Mouse (Mus musculus): ENCODE results near the gene Ubp1. TPM values are rescaled to one million over a fixed set of nuclear protein-coding genes. Genes with fewer than 3 reads are reported as not detected.

The Ubp1 gene
- 3.2 and 3.9 TPM in 2 replicates for polyA plus RNA-seq (2021; fragmentation: Nextera tagmentation)
- long read RNA-seq, experiment 1, partial matches to known transcripts, result 9 of 12 reads
- long read RNA-seq, experiment 1, other reads (novel, unspliced or antisense), result 2 of 12 reads
- long read RNA-seq, experiment 2, transcript Ubp1-202 (17 exons, 3,850 nt), result minor isoform, 5 of 44 reads
- long read RNA-seq, experiment 2, transcript Ubp1-204 (15 exons, 2,320 nt), result minor isoform, 5 of 44 reads
- long read RNA-seq, experiment 2, transcript Ubp1-206 (16 exons, 1,623 nt), result major isoform, 10 of 44 reads
- long read RNA-seq, experiment 2, partial matches to known transcripts, result 6 of 44 reads
- long read RNA-seq, experiment 2, other reads (novel, unspliced or antisense), result 16 of 44 reads

DNA sequence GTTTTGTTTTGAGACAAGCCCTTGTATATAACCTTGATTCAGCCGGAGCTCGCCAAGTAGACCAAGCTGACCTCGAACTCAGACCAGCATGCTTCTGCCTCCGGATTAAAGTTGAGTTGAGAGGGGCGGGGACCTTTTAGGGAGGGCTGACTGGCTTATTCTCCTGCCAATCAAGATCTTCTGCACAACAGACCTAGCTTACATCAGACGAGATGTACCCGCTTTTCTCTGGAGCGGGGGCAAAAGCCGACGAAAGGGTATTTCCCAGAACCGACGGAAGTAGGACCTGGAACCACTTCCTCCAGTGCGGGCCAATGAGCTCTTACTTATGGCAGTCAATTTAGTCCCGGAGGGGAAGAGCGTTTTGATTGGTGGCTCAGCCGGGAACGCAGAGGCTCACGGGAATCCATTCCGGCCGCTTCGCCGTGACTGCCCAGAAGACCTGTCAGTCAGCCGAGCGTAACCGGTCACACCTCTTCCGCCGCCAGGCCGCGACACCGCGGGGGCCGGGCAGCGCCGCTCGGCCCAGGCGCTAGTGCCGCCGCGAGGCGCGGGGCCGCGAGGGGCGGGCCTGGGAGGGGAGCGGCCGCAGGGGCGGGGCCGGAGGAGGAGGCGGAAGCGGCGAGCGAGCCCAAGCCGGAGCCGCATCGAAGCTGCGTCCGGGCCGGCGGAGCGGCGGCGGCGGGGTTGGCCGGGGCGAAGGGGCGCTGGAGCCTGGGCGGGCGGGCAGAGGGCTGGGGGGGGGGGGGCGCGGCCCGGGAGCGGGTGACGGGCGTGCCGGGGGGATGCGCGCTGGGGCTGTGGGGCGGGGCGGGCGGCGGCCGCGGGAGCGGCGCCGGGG is at the start of gene Ubp1:
Gene Ubp1, plus strand, starts transcription at position 401 of the 841 bp plus-strand sequence.

Other genes with a start within 250 kb of the Ubp1 start
- 25.1 and 28.5 TPM in 2 replicates for gene Pdcd6ip, start 222.7 kb upstream of the Ubp1 start, polyA plus RNA-seq (2021; fragmentation: Nextera tagmentation)
- 121 and 124 TPM in 2 replicates for gene Clasp2, start 189.5 kb upstream of the Ubp1 start, polyA plus RNA-seq (2021; fragmentation: Nextera tagmentation)
- gene Fbxl2, start 115.3 kb downstream of the Ubp1 start, polyA plus RNA-seq (2021; fragmentation: Nextera tagmentation), result 34.6 and 36.3 TPM in 2 replicates
- 2.5 and 3.4 TPM in 2 replicates for gene Susd5, start 126.2 kb downstream of the Ubp1 start, polyA plus RNA-seq (2021; fragmentation: Nextera tagmentation)